Mouse (Mus musculus): Measurements from ENCODE around the gene Grm2.
A peak's percentile ranks its signal among the peaks of the same experiment; 100 is the strongest.
"Not testable (repeated sequence)": the region's sequence is repeated elsewhere in the genome, so short reads cannot be mapped to it uniquely, and the experiment has no call there.

Grm2 gene

GRCm38 (mm10) chr9:106647226-106647625, 8.7 kb downstream of the Grm2 start:
- DNase-seq, result no peak

DNA sequence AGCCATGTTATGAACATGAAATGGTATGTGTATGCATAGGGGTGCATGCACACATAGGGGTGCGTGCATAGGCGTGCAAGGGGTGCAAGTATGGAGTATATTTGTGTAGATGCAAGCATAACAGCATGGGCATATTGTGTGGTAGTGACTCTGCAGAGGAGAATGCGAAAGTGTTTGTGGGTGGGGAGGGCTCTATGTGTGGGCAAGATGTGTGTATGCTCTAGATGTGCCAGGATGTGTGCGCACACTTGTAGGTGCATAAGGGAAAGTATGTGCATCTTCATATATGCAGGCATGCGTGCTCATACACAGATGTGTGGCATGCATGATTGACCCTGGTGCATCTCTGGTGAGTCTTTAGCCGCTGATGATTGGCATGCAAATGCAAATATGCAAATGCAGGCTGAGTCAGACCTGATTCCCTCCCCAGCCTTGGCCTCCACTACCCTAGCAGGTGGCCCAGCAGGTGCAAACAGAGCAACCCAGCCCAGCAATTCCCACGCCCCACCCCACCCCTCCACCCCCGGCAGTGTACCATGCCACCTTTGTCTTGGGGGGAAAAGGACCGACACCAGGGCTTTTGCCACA, 10.1 kb downstream of the Grm2 start:
- no peak for DNase-seq

GRCm38 (mm10) chr9:106643787-106644186, 12.1 kb downstream of the Grm2 start:
- no peak for DNase-seq

DNA sequence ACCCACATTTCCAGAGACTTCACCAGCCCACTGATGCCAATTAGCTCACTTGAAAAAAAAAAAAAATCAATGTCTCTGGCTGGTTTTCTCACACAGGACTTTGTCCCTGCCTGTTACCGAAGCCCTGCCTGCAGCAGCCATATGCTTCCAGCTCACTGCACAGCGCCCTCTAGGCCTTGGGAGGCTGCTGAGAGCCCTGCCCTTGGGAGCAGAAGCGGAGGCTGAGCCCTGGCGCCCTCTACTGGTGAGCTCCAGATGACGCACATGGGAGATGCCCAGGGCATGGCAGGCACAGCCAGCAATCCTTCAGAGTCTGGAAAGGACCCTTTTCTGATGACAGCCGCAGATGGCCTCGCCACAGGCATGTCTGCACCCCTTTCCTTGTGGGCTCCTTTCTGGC, 12.8 kb downstream of the Grm2 start:
- DNase-seq, result peak; percentile 79 to 83

- no peak for DNase-seq
Measured at GRCm38 (mm10) chr9:106641346-106641745, 14.5 kb downstream of the Grm2 start.

DNA sequence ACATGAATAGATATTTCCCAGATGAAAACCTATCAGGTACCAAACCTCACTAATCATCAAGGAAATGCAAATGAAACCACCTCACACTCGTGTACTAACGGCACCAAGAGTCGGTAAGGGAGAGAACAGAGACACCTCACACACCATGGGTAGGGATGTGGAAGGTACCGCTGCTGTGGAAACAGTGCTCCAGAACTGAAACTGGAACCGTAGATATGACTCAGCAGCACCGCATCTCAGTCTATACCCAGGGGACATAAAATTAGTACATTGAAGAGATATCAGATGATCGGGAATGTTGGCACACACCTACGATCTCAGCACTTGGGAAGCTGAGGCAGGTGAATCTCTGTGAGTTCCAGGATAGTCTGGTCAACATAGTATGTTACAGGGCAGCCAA, 17.7 kb downstream of the Grm2 start:
- DNase-seq, result peak in 1 of 2 experiments; percentile 12

- peak in 1 of 2 experiments; percentile 4 for DNase-seq
Measured at GRCm38 (mm10) chr9:106632185-106632584, 23.7 kb downstream of the Grm2 start.

DNA sequence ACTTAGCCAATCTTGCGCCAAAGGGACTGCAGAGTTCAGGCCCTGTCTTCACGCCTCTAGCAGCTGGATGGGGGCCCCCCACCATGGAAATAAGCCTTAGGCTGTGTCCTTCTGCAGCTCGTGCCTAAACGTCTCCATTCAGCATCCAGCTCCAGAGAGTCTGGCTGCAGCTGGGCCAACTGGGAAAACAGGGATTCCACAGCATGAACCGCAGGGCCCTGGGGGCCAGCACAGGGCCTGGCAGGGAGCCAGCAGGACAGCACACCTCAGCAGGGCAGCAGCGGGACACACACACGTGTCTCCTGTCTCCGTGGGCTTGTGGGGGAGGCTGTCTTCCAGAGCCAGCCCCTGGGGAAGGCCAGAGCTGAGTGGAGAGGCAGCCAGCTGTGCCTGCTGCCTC, 28.1 kb downstream of the Grm2 start:
- DNase-seq, result peak in 1 of 2 experiments; percentile 1

DNA sequence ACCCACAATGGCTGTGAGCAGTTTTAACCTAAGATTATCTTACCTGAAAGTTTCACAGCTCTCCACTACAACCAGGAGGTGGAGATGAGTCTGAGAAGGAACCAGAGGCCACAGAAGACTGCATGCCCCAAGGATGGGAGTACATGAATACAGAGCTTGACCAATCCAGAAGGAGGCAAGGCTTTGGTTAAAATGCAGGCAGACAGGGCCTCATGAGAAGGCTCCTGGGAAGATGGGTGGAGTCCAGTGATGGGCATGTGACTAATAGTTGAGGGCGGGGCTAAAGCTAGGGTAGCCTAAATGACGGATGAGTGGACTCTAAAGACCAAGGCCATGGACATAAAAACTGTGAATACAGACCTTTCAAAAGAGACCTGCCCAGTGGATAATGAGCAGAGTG, 29.6 kb downstream of the Grm2 start, which contains the start of gene Iqcf6:
Gene Iqcf6 (plus strand): TSS at position 301 of the 400 bp plus-strand sequence.
- DNase-seq, result no peak

DNA sequence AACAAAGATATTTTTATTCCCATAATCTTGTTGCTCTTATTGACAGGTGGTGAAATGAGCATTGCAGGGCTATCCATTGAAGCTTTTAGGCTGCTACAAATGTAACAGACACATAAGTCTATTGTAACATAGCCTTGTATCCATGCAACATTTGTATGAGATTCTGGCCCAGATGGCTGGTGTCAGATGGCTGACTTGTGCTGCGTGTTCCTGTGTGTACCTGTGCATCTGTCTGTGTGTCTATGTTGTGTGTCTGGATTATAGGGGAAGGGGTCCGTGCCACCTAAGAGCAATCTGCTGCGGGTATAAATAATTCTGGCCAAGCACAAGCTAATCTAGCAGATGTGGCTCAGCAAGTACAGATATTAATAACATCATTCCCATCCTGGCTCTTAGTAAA, 38.4 kb downstream of the Grm2 start:
- DNase-seq, result peak in 1 of 2 experiments; percentile 2

DNA sequence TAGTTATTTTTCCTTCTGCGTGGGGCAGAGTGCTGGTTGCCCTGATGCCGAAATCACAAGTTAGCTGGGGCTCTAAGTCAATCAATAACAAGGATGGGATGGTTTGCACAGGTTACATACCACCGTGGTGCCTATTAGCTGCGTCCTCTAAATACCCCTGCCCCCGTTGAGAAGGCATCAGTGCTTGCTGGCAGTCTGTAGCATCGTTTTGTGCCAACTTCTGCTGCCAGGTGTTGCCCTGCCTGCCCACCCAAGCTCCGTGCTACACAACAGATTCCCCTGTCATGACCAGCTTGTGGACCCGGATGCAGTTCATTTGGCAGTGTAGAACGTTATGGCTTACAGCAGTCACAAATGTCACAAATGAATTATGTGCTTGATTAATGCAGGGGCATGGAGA, 39.6 kb downstream of the Grm2 start:
- DNase-seq, result no peak

DNA sequence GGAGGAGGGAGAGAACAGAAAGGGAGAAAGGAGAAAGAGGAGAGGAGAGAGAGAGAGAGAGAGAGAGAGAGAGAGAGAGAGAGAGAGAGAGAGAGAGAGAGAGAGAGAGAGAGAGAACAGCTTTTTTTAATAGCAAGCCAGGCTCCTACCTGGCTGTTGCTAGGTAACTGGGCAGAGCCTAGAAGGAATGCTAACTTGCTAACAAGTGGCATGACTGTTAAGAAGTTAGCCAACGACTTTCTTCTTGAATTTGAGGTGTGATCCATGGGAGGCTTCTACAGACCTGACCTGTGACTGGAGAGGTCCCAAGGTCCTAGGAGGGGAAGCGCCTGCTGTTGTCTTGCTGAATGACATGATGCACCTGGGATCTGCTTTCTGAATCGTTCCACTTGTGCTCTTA, 41.3 kb downstream of the Grm2 start:
- DNase-seq, result no peak

- no peak for DNase-seq
Measured at GRCm38 (mm10) chr9:106613951-106614350, 41.9 kb downstream of the Grm2 start.

DNA sequence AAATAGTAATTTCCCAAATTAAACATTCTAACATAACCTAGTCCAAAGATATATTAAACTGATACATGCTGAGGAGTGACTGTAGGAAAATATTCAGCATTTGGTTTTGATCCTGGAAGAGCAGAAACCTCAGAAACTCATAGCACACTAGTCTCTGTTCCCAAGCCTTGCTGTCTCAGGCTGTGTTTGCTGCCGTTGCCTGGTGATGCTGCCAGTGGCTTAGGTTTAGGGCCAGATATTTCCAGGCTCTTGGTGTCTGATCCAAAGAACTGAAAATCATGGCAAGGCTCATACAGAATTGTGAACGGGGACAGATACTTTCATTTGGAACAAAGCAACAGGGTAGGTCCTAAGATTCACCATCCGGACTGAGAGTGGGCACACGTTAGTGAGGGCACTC, 45.2 kb downstream of the Grm2 start:
- DNase-seq, result no peak

- peak; percentile 40 to 46 for DNase-seq
Measured at GRCm38 (mm10) chr9:106600546-106600945, 55.3 kb downstream of the Grm2 start.

DNA sequence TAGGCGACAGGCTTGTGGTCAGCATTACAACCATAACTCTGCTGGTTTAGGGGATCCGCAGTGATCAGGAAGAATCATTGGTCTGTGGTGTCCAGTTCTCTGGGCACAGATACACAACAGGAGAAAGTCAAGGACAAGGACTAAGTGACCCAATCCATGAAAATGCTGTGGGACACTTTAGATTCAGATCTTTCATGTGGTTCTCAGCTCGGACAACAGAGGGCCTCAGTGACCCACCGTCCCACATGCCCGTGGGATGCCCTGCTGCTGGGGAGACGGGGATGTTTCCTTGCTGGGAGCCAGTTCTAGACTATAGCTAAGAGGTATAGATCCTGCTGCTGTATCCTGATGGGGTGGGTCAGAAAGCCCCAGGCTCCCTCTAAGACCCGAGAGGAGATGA, 57.4 kb downstream of the Grm2 start:
- DNase-seq, result no peak

DNA sequence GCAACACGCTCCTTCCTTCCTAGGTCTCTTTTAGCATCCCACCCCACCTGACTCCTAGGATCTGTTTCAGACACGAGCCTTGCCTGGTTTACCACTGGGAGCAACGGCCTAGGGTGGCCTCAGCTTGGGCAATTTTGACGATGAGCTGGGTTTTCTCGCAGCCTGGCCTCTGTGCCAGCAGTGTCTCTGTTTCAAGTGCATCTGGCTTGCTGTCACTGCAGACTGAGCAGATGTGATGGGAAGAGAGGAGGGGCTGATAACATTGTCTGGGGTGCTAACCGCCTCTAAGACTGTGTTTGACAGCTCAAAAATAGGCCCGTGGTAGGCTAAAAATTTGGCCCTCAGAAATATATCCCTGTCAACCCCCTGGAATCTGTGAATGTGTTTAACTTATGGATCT, 60.0 kb downstream of the Grm2 start:
- no peak for DNase-seq

GRCm38 (mm10) chr9:106595402-106595801, 60.5 kb downstream of the Grm2 start:
- not testable (repeated sequence) for DNase-seq

Measured in kidney, postnatal 25 days (tissue).